Mouse (Mus musculus): Measurements from ENCODE around the gene 4931428L18Rik. TPM values are rescaled to one million over a fixed set of nuclear protein-coding genes. Genes with fewer than 3 reads are reported as not detected.
A peak's percentile ranks its signal among the peaks of the same experiment; 100 is the strongest.

The 4931428L18Rik gene
- total and polyA plus RNA-seq, 2 experiments from 2014 or later, result not detected

- no peak for DNase-seq (ENCODE audit: low spot score)
- 80% methylated on average over 2 of the region's 2 CpGs for WGBS
Measured at GRCm38 (mm10) chr1:31143571-31143970, 78.9 kb downstream of the 4931428L18Rik start.

GRCm38 (mm10) chr1:31142288-31143094 lies 80.0 kb downstream of the 4931428L18Rik start:
- Histone ChIP-seq H3K4me1 (ENCODE audit: insufficient read depth, low read length) (no peaks in the 10 kb centered on the region), H3K4me2 (ENCODE audit: low read depth, low read length, poor library complexity, severe bottlenecking) (no peak overlapping the region), H3K27me3 (ENCODE audit: insufficient read depth, low read length) (no peaks in the 10 kb centered on the region), H3K9me3 (ENCODE audit: low read length) (no peaks in the 10 kb centered on the region), H3K27ac (ENCODE audit: low read depth, low read length) (no peak overlapping the region), H3K36me3 (ENCODE audit: insufficient read depth, low read length) (no peaks in the 10 kb centered on the region), H3K9ac (replicated peaks; ENCODE audit: low read length, poor library complexity, severe bottlenecking) (no peak overlapping the region), H3K4me3 (ENCODE audit: low read depth, low read length) (no peak overlapping the region)
- 45% methylated on average over 8 of the region's 8 CpGs for WGBS
- DNase-seq (ENCODE audit: low spot score) (peak; percentile 4), ATAC-seq (ENCODE audit: low FRiP score) (no peak)
- TF ChIP-seq CTCF (IDR thresholded peaks at IDR 0.05), result no peak

More at GRCm38 (mm10) chr1:31143571-31143970, 78.9 kb downstream of the 4931428L18Rik start:
- Histone ChIP-seq H3K27me3 (ENCODE audit: insufficient read depth, low read length) (no peaks in the 10 kb centered on the region), H3K27ac (ENCODE audit: low read depth, low read length) (no peak overlapping the region), H3K9ac (replicated peaks; ENCODE audit: low read length, poor library complexity, severe bottlenecking) (no peak overlapping the region), H3K4me3 (ENCODE audit: low read depth, low read length) (no peak overlapping the region), H3K9me3 (ENCODE audit: low read length) (no peaks in the 10 kb centered on the region), H3K4me1 (ENCODE audit: insufficient read depth, low read length) (no peaks in the 10 kb centered on the region), H3K4me2 (ENCODE audit: low read depth, low read length, poor library complexity, severe bottlenecking) (no peak overlapping the region), H3K36me3 (ENCODE audit: insufficient read depth, low read length) (no peaks in the 10 kb centered on the region)
- no peak for ATAC-seq (ENCODE audit: low FRiP score)
- no peak for TF ChIP-seq CTCF (IDR thresholded peaks at IDR 0.05)

- H3K4me2 ChIP-seq (ENCODE audit: low read depth, low read length, poor library complexity, severe bottlenecking), result no peak overlapping the region
- no peaks in the 10 kb centered on the region for H3K9me3 ChIP-seq (ENCODE audit: low read length)
- H3K4me3 ChIP-seq (ENCODE audit: low read depth, low read length), result no peak overlapping the region
- no peak overlapping the region for H3K27ac ChIP-seq (ENCODE audit: low read depth, low read length)
- no peaks in the 10 kb centered on the region for H3K4me1 ChIP-seq (ENCODE audit: insufficient read depth, low read length)
- TF ChIP-seq CTCF (IDR thresholded peaks at IDR 0.05), result no peak
- no peaks in the 10 kb centered on the region for H3K27me3 ChIP-seq (ENCODE audit: insufficient read depth, low read length)
- H3K36me3 ChIP-seq (ENCODE audit: insufficient read depth, low read length), result no peaks in the 10 kb centered on the region
- no peak overlapping the region for H3K9ac ChIP-seq (replicated peaks; ENCODE audit: low read length, poor library complexity, severe bottlenecking)
- WGBS, result 79% methylated on average over 3 of the region's 3 CpGs
- ATAC-seq (ENCODE audit: low FRiP score), result no peak
- no peak for DNase-seq (ENCODE audit: low spot score)
Measured at GRCm38 (mm10) chr1:31138387-31138786, 84.1 kb downstream of the 4931428L18Rik start.

GRCm38 (mm10) chr1:31113466-31113865 lies 109.0 kb downstream of the 4931428L18Rik start:
- TF ChIP-seq CTCF (IDR thresholded peaks at IDR 0.05), result no peak
- Histone ChIP-seq H3K4me3 (ENCODE audit: low read depth, low read length) (no peak overlapping the region), H3K27ac (ENCODE audit: low read depth, low read length) (no peak overlapping the region), H3K9me3 (ENCODE audit: low read length) (no peaks in the 10 kb centered on the region), H3K27me3 (ENCODE audit: insufficient read depth, low read length) (no peaks in the 10 kb centered on the region), H3K4me1 (ENCODE audit: insufficient read depth, low read length) (no peaks in the 10 kb centered on the region), H3K9ac (replicated peaks; ENCODE audit: low read length, poor library complexity, severe bottlenecking) (no peak overlapping the region), H3K36me3 (ENCODE audit: insufficient read depth, low read length) (no peaks in the 10 kb centered on the region), H3K4me2 (ENCODE audit: low read depth, low read length, poor library complexity, severe bottlenecking) (no peak overlapping the region)
- WGBS, result 76% methylated on average over 4 of the region's 4 CpGs
- ATAC-seq (ENCODE audit: low FRiP score) (no peak), DNase-seq (ENCODE audit: low spot score) (no peak)

- no peaks in the 10 kb centered on the region for H3K27me3 ChIP-seq (ENCODE audit: insufficient read depth, low read length)
- no peaks in the 10 kb centered on the region for H3K4me1 ChIP-seq (ENCODE audit: insufficient read depth, low read length)
- ATAC-seq (ENCODE audit: low FRiP score), result no peak
- H3K4me2 ChIP-seq (ENCODE audit: low read depth, low read length, poor library complexity, severe bottlenecking), result no peak overlapping the region
- no peak overlapping the region for H3K27ac ChIP-seq (ENCODE audit: low read depth, low read length)
- H3K9me3 ChIP-seq (ENCODE audit: low read length), result no peaks in the 10 kb centered on the region
- WGBS, result 89% methylated on average over 3 of the region's 3 CpGs
- no peak for TF ChIP-seq CTCF (IDR thresholded peaks at IDR 0.05)
- no peak for DNase-seq (ENCODE audit: low spot score)
- no peak overlapping the region for H3K4me3 ChIP-seq (ENCODE audit: low read depth, low read length)
- H3K9ac ChIP-seq (replicated peaks; ENCODE audit: low read length, poor library complexity, severe bottlenecking), result no peak overlapping the region
- H3K36me3 ChIP-seq (ENCODE audit: insufficient read depth, low read length), result no peaks in the 10 kb centered on the region
Measured at GRCm38 (mm10) chr1:31107961-31108360, 114.5 kb downstream of the 4931428L18Rik start.

GRCm38 (mm10) chr1:31102863-31103657 lies 119.4 kb downstream of the 4931428L18Rik start:
- H3K27ac ChIP-seq (ENCODE audit: low read depth, low read length), result peak overlapping the region; percentile 32; the same call in 1 of the 2 replicates
- no peak for TF ChIP-seq CTCF (IDR thresholded peaks at IDR 0.05)

More at GRCm38 (mm10) chr1:31102863-31103657, 119.4 kb downstream of the 4931428L18Rik start:
- no peak overlapping the region for H3K4me3 ChIP-seq (ENCODE audit: low read depth, low read length)
- no peaks in the 10 kb centered on the region for H3K27me3 ChIP-seq (ENCODE audit: insufficient read depth, low read length)
- no peaks in the 10 kb centered on the region for H3K36me3 ChIP-seq (ENCODE audit: insufficient read depth, low read length)
- no peaks in the 10 kb centered on the region for H3K4me1 ChIP-seq (ENCODE audit: insufficient read depth, low read length)
- peak; percentile 69; the same call in 1 of the 2 replicates for ATAC-seq (ENCODE audit: low FRiP score)
- H3K4me2 ChIP-seq (ENCODE audit: low read depth, low read length, poor library complexity, severe bottlenecking), result no peak overlapping the region
- DNase-seq (ENCODE audit: low spot score), result peak; percentile 79
- 59% methylated on average over 12 of the region's 12 CpGs for WGBS
- no peak overlapping the region for H3K9ac ChIP-seq (replicated peaks; ENCODE audit: low read length, poor library complexity, severe bottlenecking)
- H3K9me3 ChIP-seq (ENCODE audit: low read length), result no peaks in the 10 kb centered on the region

All from midbrain, postnatal 0 days (tissue).